Mouse (Mus musculus) intestine, embryonic 16.5 days (tissue): ENCODE data around the gene Pde2a. TPM values are rescaled to one million over a fixed set of nuclear protein-coding genes. Genes with fewer than 3 reads are reported as not detected.

Experiments
- ATAC-seq: fragments of 200-750 bp; cut with Nextera tagmentation; 2 replicates; pipeline ENCODE4 v1.8.0; 2017; ENCODE audit warnings: moderate TSS enrichment, moderate library complexity
- H3K27ac ChIP-seq: fragments of 300-500 bp; sonication (generic); 2 replicates; pipeline ENCODE4 v1.5.1; 2014; ENCODE audit warnings: mild to moderate bottlenecking, low read length
- H3K27me3 ChIP-seq: fragments of 300-500 bp; sonication (generic); replicated peaks from 2 replicates; pipeline ENCODE4 v1.6.1; 2014; ENCODE audit warnings: low read length, control low read depth, mixed read lengths; ENCODE audit not compliant: control insufficient read depth, insufficient read depth
- H3K36me3 ChIP-seq: fragments of 300-500 bp; sonication (generic); 2 replicates; pipeline ENCODE4 v1.6.1; 2014; ENCODE audit warnings: low read length, control low read depth; ENCODE audit not compliant: control insufficient read depth, insufficient read depth
- H3K4me1 ChIP-seq: fragments of 300-500 bp; sonication (generic); 2 replicates; pipeline ENCODE4 v1.6.1; 2014; ENCODE audit warnings: low read length, control low read depth, mixed read lengths; ENCODE audit not compliant: control insufficient read depth, insufficient read depth
- H3K4me2 ChIP-seq: fragments of 300-500 bp; sonication (generic); 2 replicates; pipeline ENCODE4 v1.6.1; 2014; ENCODE audit warnings: low read depth, low read length, control low read depth
- H3K4me3 ChIP-seq: fragments of 300-500 bp; sonication (generic); 2 replicates; pipeline ENCODE4 v1.5.1; 2014; ENCODE audit warnings: mild to moderate bottlenecking, low read length
- H3K9ac ChIP-seq: fragments of 300-500 bp; sonication (generic); 2 replicates; pipeline ENCODE4 v1.6.1; 2014; ENCODE audit warnings: low read depth, low read length
- H3K9me3 ChIP-seq: fragments of 300-500 bp; sonication (generic); 2 replicates; pipeline ENCODE4 v1.6.1; 2016; ENCODE audit warnings: low read length, control low read depth; ENCODE audit not compliant: control insufficient read depth
- WGBS: fragments of 180-500 bp; shearing (Covaris S2); extraction: QIAGEN DNeasy Blood & Tissue Kit; methylation state at CpG from one replicate; pipeline ENCODE4 v1.1.7; 2014; 5-methylcytosine and 5-hydroxymethylcytosine counted together
- polyA plus RNA-seq: library from polyadenylated mRNA; unstranded; fragments of >200 nt; fragmentation: Nextera tagmentation; extraction: Ambion mirVana; gene quantifications from 2 replicates; pipeline ENCODE4 v1.2.1, GENCODE M21; 2015

Pde2a gene
- 23.0 and 23.5 TPM in 2 replicates for polyA plus RNA-seq

GRCm38 (mm10) chr7:101421529-101421928 is at the start of gene Pde2a:
TSS of gene Pde2a (plus strand) at chr7:101421691.
- WGBS = 24% methylated on average over 6 of the region's 6 CpGs
- Histone ChIP-seq H3K27ac (no peak within 1 kb of the TSS), H3K9me3 (no peaks in the 10 kb centered on the region), H3K4me3 (no peak within 1 kb of the TSS), H3K9ac (no peak within 1 kb of the TSS), H3K4me1 (no peaks in the 10 kb centered on the region), H3K4me2 (no peak within 1 kb of the TSS), H3K36me3 (no peaks in the 10 kb centered on the region), H3K27me3 (peaks cover 6% of the 10 kb centered on the region; the same call in 1 of the 2 replicates)
- peak; percentile 34; the same call in 1 of the 2 replicates for ATAC-seq

DNA sequence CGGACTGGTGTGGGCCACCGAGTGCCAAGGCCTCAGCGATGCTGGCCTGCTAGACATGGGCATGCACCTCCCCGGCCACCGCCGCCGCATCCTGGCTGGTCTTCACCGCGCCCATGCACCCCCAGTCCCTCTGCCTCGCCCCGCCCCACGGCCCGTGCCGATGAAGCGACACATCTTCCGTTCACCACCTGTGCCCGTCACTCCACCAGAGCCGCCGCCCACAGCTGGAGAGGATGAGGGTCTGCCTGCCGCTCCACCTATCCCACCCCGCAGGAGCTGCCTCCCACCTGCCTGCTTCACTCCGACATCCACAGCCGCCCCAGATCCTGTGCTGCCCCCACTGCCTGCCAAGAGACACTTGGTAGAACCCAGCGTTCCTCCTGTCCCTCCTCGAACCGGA is 48.4 kb upstream of the Pde2a start:
- Histone ChIP-seq H3K9me3 (no peaks in the 10 kb centered on the region), H3K4me3 (no peak overlapping the region), H3K4me1 (peaks cover 16% of the 10 kb centered on the region), H3K27ac (no peak overlapping the region), H3K4me2 (no peak overlapping the region), H3K27me3 (no peaks in the 10 kb centered on the region), H3K9ac (no peak overlapping the region), H3K36me3 (0 out of 2 replicates have a peak, but pooled peaks cover 2% of the 10 kb centered on the region)
- 81% methylated on average over 26 of the region's 26 CpGs for WGBS
- ATAC-seq = no peak

GRCm38 (mm10) chr7:101374155-101374554 is 47.3 kb upstream of the Pde2a start:
- Histone ChIP-seq H3K9ac (no peak overlapping the region), H3K4me2 (no peak overlapping the region), H3K4me1 (peaks cover 20% of the 10 kb centered on the region), H3K4me3 (no peak overlapping the region), H3K27me3 (no peaks in the 10 kb centered on the region), H3K27ac (no peak overlapping the region), H3K36me3 (0 out of 2 replicates have a peak, but pooled peaks cover 2% of the 10 kb centered on the region), H3K9me3 (no peaks in the 10 kb centered on the region)
- ATAC-seq = no peak

DNA sequence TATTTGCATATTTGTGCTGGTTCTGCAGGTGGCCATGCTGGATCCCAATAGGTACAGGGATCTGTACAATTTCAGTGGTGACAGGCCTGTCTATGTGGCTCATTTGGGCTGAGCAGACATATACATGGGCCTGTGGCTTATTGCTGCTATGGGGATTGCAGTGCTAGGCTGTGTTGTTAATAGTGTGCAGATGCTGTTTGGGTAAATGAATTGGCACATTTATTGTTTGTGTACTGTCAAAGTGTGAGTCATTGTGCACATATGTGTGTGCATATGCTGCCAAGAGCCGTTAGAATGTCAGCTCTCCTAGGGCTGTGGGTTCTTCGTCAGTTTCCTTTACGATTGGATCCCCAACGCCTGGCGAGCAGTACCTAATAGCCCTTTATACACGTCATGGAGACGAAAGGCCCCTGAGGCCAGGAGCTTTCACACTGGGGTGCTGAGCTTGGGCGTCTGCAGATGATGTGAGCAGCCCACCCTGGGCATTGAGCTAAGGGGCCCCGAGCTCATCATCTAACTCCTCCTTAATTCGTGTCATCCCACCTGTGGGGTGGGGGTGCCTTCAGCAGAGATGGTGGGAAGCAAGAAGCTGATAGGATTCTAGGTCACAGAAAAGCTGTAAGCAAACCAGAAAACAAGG is 44.7 kb upstream of the Pde2a start:
- ATAC-seq = no peak
- Histone ChIP-seq H3K9ac (0 out of 2 replicates have a peak overlapping the region, but pooled peaks have one; percentile 77), H3K27ac (peak overlapping the region; percentile 94; the same call in 1 of the 2 replicates)

GRCm38 (mm10) chr7:101377741-101378262 is 43.7 kb upstream of the Pde2a start:
- H3K4me1 ChIP-seq = peaks cover 28% of the 10 kb centered on the region
- H3K27me3 ChIP-seq = no peaks in the 10 kb centered on the region
- peak overlapping the region; percentile 77 for H3K9ac ChIP-seq
- peak overlapping the region; percentile 94 for H3K27ac ChIP-seq
- 9% methylated on average over 6 of the region's 7 CpGs for WGBS
- H3K4me2 ChIP-seq = peak overlapping the region; percentile 84
- H3K4me3 ChIP-seq = peak overlapping the region; percentile 49
- H3K36me3 ChIP-seq = no peaks in the 10 kb centered on the region
- H3K9me3 ChIP-seq = no peaks in the 10 kb centered on the region
- ATAC-seq = peak; percentile 93

More for the DNA sequence above, 44.7 kb upstream of the Pde2a start:
- no peak overlapping the region for H3K4me2 ChIP-seq
- no peaks in the 10 kb centered on the region for H3K36me3 ChIP-seq
- WGBS = 71% methylated on average over 10 of the region's 10 CpGs
- no peak overlapping the region for H3K4me3 ChIP-seq
- H3K4me1 ChIP-seq = peaks cover 26% of the 10 kb centered on the region
- H3K27me3 ChIP-seq = no peaks in the 10 kb centered on the region
- H3K9me3 ChIP-seq = no peaks in the 10 kb centered on the region

- WGBS = 16% methylated on average over 3 of the region's 3 CpGs
- ATAC-seq = peak; percentile 39
- no peaks in the 10 kb centered on the region for H3K27me3 ChIP-seq
- peaks cover 28% of the 10 kb centered on the region for H3K4me1 ChIP-seq
- peak overlapping the region; percentile 49 for H3K4me3 ChIP-seq
- H3K4me2 ChIP-seq = peak overlapping the region; percentile 84
- H3K27ac ChIP-seq = peak overlapping the region; percentile 94
- H3K9ac ChIP-seq = peak overlapping the region; percentile 77
- H3K36me3 ChIP-seq = no peaks in the 10 kb centered on the region
- H3K9me3 ChIP-seq = no peaks in the 10 kb centered on the region
Measured at GRCm38 (mm10) chr7:101378285-101378684, 43.2 kb upstream of the Pde2a start.

DNA sequence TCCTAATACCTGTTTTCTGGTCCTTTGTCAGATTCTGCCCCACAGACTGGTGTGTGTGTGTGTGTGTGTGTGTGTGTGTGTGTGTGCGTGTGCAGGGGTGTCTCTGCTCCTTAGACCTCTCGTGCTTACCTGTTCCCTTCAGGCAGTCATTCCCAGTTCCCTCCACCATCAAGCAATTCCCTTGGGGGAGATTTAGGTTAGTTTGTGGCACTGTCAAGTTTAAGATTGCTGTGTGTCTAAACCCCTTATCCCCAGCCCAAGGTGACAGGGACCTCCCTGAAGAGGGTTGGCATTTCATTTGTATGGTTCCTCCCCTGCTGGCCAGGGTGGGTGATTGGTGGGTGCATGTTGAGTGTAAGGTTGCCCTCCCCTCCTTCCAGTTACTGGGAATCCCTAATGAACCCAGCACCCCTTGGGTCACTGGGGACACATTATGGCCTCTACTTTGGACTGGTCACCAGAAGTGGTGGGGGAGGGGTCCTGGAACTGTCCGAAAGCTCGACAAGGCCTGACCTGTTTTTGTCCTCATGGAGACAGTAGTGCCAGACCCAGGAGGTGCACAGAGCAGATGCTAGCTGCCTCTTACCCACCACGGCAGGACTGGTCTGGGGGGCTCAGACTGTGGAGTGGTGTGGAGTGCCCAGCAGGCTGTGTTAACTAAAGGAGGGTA is 42.6 kb upstream of the Pde2a start:
- 52% methylated on average over 5 of the region's 5 CpGs for WGBS
- Histone ChIP-seq H3K27ac (peak overlapping the region; percentile 94), H3K4me1 (peaks cover 28% of the 10 kb centered on the region), H3K4me2 (peak overlapping the region; percentile 84), H3K27me3 (no peaks in the 10 kb centered on the region), H3K9me3 (no peaks in the 10 kb centered on the region), H3K36me3 (no peaks in the 10 kb centered on the region), H3K4me3 (peak overlapping the region; percentile 49), H3K9ac (peak overlapping the region; percentile 77)
- ATAC-seq = no peak

DNA sequence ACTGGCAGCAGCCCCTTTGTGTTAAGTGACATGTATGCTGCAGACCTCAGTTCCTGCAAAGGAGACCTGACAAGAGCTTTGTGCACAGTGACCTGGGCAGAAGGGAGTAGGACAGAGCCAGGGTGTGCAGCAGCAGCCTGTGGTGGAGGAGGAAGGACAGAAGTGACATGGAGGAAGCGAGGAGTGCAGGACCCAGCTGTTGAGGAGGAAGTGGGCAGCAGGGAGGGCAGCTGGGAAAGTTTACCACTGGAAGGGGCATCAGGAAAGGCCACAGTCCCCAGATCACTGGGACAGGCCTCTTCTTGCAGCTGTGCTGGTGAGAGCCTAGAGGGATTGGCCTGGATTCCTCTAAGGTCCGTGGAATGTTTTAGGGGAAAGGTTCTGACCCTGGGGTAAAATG is 41.8 kb upstream of the Pde2a start:
- ATAC-seq = no peak
- H3K9me3 ChIP-seq = no peaks in the 10 kb centered on the region
- peak overlapping the region; percentile 77; the same call in 1 of the 2 replicates for H3K9ac ChIP-seq
- peak overlapping the region; percentile 84 for H3K4me2 ChIP-seq
- H3K27me3 ChIP-seq = no peaks in the 10 kb centered on the region
- 57% methylated on average over 2 of the region's 2 CpGs for WGBS
- no peak overlapping the region for H3K4me3 ChIP-seq
- H3K4me1 ChIP-seq = peaks cover 31% of the 10 kb centered on the region
- H3K27ac ChIP-seq = peak overlapping the region; percentile 7; the same call in 1 of the 2 replicates
- H3K36me3 ChIP-seq = no peaks in the 10 kb centered on the region

- Histone ChIP-seq H3K4me2 (no peak overlapping the region), H3K4me1 (peaks cover 46% of the 10 kb centered on the region), H3K27ac (no peak overlapping the region), H3K9me3 (no peaks in the 10 kb centered on the region), H3K9ac (no peak overlapping the region), H3K27me3 (no peaks in the 10 kb centered on the region), H3K4me3 (no peak overlapping the region), H3K36me3 (no peaks in the 10 kb centered on the region; the same call in 1 of the 2 replicates)
- ATAC-seq = no peak
- 83% methylated on average over 6 of the region's 6 CpGs for WGBS
Measured at GRCm38 (mm10) chr7:101381512-101381911, 40.0 kb upstream of the Pde2a start.
